Mouse (Mus musculus) E14TG2a.4 (cell line): ENCODE measurements around the gene Il11ra1.
"Not testable (repeated sequence)": the region's sequence is repeated elsewhere in the genome, so short reads cannot be mapped to it uniquely, and the experiment has no call there.

Experiments
- CTCF ChIP-seq: conservative IDR thresholded peaks from 2 replicates; pipeline ENCODE4 v1.5.1; 2014; ENCODE audit warnings: low read length
- NANOG ChIP-seq: IDR thresholded peaks from 2 replicates; pipeline ENCODE4 v1.6.1; 2014; ENCODE audit warnings: borderline replicate concordance, low read length, mixed read lengths
- POU5F1 ChIP-seq: IDR thresholded peaks from 2 replicates; pipeline ENCODE4 v1.6.1; 2014; ENCODE audit warnings: low read length, borderline replicate concordance

DNA sequence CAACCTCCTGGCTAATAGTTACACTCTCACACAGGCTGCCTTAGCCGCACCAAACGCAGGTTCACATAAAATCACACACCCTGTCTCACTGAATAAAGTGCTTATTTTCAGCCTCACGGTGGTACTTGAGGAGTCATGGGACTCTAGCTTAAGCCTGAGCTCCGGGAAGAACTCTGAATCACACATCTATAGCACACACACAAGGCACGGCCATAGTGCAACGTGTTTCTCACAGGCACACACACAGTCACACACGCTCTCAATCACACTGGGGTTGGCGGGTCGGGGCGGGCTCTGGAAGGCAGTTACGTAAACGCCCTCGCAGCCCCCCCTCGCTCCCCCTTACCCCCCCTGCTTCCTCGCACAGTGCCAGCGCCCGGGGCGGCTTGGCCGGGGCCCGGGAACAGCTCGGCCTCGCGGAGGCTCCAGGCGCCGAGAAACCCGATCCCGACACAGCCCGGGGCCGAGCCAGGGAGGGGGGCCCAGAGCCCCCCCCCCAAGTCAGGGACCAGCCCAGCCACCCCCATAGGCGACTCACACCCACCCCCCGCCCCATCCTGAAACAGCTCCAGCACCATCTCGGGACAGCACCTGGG is 1.3 kb upstream of the Il11ra1 start:
- TF ChIP-seq CTCF, NANOG, POU5F1: not testable (repeated sequence)
